Mouse (Mus musculus) adrenal gland (tissue): ENCODE measurements around the gene Bcas3.

Experiments
- intact Hi-C: fragments of 180-260 bp; cut with DNase I; formaldehyde crosslinking; loops from one replicate; pipeline ENCODE4 v1.15.1; 2025

Bcas3 gene

DNA sequence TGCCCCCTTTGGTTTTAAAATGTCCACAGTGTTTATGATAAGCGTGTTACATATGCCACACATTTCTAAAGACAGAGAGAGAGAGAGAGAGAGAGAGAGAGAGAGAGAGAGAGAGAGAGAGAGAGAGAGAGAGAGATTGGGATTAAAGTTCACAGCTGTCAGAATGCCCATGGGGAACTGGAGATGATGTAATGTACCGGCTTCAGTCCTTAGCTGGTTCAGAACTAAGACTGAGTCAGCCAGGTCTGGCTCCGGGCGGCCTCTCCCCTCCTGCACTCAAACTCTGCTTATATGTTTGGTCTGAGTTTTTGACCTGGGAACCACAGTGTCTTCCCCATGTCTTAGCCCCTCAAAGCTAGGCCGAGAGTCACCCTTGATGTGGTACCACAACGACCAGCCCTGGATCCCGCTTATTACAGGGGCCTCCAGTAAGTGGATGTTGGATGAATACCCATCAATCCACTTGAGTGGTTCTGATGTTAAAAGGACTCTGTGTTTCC, 423.9 kb downstream of the Bcas3 start:
- intact Hi-C loops = no loop called here

DNA sequence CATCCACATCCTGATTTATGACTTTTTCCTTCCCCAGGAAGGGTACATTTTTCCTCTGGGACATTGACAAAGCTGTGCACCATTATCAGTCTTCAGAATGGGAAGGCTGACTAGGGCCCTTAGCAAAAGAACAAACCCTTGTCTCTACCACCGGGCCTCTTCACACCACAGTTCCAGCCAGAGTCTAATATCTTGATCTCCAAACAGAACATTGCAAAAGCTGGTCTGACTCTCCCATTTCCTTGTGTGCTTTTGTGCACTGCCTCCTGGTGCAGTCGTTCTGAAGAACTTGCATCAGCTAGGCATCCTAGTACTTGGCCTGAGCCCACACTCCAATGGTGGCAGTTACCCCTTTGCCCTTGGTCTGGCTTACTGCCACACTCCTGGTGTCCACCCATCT, 425.0 kb downstream of the Bcas3 start:
- intact Hi-C loops = no loop called here

GRCm38 (mm10) chr11:85780303-85780702, 427.3 kb downstream of the Bcas3 start:
- intact Hi-C loops = no loop called here

GRCm38 (mm10) chr11:85786113-85786718, 433.2 kb downstream of the Bcas3 start:
- intact Hi-C loops = no loop called here

GRCm38 (mm10) chr11:85789750-85790149, 436.8 kb downstream of the Bcas3 start:
- intact Hi-C loops = no loop called here

GRCm38 (mm10) chr11:85790267-85790666, 437.3 kb downstream of the Bcas3 start:
- intact Hi-C loops = no loop called here

DNA sequence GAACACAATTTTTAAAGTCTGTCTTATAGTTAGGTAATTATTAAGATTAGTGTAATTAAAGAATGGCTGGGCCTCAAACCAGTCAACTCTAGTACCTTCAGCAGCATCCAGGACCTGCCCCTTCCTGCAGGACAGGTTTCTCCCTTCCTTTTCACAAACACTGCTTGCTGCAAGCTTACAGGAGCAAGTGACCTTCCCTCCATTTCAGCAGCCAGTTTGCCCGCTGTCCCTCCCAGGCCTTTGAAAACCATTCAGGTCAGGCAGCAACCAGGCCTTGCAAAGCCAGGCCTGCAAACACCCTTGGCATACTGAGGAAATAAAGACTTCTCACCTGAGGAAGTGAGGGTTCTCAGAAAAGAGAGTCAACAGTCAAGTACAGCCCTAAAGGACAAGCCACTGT, 438.2 kb downstream of the Bcas3 start:
- intact Hi-C loops = no loop called here

DNA sequence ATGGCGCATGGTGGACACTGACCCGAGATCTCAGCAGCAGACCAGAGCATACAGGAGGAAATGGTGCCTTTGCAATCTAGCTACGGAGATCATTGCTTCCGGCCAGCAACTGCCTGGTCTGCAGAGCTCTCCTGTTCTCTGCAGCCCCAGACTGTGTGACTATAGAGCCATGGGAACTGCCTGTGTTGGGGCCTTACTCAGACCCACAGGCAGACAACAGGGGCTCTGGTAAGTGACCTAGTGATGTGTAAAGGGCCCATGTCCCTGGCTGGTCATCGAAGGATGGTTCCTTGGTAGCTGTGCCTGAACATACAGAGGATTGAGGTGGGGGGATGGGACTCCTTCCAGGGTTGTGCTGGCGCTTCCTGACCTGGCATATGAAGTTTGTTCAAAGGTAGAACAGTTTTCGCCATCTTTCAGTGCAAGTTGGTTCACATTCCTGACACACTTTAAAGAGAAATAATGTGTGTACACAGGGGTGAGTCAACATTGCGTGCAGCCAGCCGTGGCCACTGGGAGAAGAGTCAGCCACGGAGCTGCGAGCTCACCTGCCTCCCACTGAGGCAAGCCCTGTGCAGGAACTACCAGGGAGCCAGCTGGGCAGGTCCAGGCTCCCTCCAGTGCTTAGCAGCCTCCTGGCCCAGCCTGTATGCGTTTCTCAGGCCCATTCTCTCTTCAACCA, 439.7 kb downstream of the Bcas3 start:
- intact Hi-C loops = no loop called here

GRCm38 (mm10) chr11:85799456-85799855, 446.5 kb downstream of the Bcas3 start:
- intact Hi-C loops = no loop called here

DNA sequence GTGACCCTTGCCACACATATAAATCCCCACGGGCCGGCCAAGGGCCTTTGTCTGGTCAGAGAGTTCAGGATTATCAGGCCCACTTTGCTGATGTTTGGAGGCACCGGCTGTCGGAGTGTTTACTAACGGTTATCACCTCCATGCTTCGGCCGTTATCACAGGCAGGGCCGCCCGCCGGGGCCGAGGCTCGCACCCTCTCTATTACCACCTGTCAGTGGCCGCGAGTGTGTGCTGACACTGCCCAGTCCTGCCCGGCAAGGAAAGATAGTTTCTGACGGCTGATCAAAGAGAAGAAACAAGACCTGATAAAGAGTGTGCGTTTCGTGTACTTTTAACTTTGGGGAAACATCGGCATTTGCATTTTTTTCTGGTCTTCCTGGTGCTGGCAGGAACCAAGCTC, 446.9 kb downstream of the Bcas3 start:
- intact Hi-C loops = no loop called here

- intact Hi-C loops = no loop called here
Measured at GRCm38 (mm10) chr11:85800380-85800779, 447.4 kb downstream of the Bcas3 start.

- intact Hi-C loops = no loop called here
Measured at GRCm38 (mm10) chr11:85804048-85804447, 451.1 kb downstream of the Bcas3 start.

GRCm38 (mm10) chr11:85805779-85806178, 452.8 kb downstream of the Bcas3 start:
- intact Hi-C loops = no loop called here

DNA sequence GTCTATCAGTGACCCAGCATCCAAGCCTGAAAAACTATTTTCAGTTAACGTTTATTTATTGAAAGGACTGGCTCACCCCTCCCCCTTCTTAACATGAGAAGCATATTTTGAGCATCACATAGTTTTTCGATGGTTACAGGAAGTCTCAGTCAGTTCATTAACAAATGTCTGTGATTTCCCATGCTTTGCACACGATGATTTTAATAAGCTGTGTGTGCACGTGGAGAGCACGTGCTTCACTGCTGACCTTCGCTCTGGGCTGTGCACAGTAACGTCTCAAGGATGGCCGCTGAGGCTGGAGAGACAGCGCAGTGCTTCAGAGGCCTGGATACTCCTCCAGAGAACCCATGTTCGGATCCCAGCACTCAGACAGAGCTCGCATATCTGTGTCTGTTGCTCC, 454.4 kb downstream of the Bcas3 start:
- intact Hi-C loops = no loop called here

GRCm38 (mm10) chr11:85811229-85811628, 458.3 kb downstream of the Bcas3 start:
- intact Hi-C loops = loop anchor here (10.0 kb wide), 1 partner anchor 426 kb away; no protein-coding TSS in a partner anchor

- intact Hi-C loops = loop anchor here (10.0 kb wide), 1 partner anchor 427 kb away; no protein-coding TSS in a partner anchor
Measured at GRCm38 (mm10) chr11:85811676-85812075, 458.7 kb downstream of the Bcas3 start.

- intact Hi-C loops = loop anchor here (10.0 kb wide), 1 partner anchor 428 kb away; no protein-coding TSS in a partner anchor
Measured at GRCm38 (mm10) chr11:85812201-85812966, 459.4 kb downstream of the Bcas3 start.

GRCm38 (mm10) chr11:85814678-85815077, 461.7 kb downstream of the Bcas3 start:
- intact Hi-C loops = loop anchor here (10.0 kb wide), 1 partner anchor 430 kb away; no protein-coding TSS in a partner anchor

DNA sequence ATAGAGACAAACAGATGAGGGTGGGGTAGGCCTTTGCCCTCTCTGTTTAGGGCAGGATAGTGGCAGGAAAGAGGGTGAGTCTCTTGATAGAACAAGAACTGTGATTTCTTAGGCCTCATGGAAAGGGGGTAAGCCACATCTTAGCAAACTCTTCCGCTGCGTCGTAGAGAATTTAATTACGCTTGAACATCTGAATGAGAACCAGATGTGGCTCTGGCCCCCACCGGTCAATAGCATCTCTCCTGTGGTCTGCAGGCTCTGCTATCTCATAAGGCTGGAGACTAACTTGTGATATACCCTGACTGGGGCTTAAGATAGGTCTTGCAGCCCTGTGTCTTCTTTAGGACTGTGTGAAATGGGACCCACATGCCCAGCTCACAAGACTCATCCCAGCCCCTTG, 463.5 kb downstream of the Bcas3 start:
- intact Hi-C loops = loop anchor here (10.0 kb wide), 1 partner anchor 432 kb away; no protein-coding TSS in a partner anchor

- intact Hi-C loops = loop anchor here (10.0 kb wide), 1 partner anchor 434 kb away; no protein-coding TSS in a partner anchor
Measured at GRCm38 (mm10) chr11:85818401-85818800, 465.4 kb downstream of the Bcas3 start.

GRCm38 (mm10) chr11:85820959-85821358, 468.0 kb downstream of the Bcas3 start:
- intact Hi-C loops = no loop called here

DNA sequence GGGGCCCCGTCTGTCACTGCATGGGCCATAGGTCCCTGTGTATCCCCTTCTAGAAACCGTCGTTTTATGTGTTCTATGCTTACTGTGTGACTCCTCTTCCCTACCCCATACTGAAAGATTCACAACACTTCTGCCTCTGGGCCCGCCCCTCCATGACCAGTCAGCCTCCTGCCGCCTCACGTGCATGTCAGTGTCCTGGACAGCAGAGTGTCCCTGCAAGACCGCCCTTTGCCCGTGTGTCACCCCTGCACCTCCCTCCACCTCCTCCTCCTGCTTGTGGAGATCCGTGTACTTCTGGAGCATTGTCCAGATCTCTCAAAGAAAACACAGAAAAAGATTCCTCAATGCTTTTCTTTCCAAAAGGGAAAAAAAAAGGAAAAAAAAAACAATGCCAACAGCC, 468.7 kb downstream of the Bcas3 start:
- intact Hi-C loops = no loop called here
